Mouse (Mus musculus) cerebellum, postnatal 36 days (tissue): ENCODE measurements at regions not wholly inside any gene's neighbourhood (a gene's known extent, or its start where the extent isn't known, plus 50 kb on each side); places are given as distances from the start of the nearest gene placed in this dataset.

Experiments
- DNase-seq, 2 experiments: peaks; one replicate each; pipeline ENCODE4 v3.0.0; 2021 to 2022; ENCODE audit warnings: mixed read lengths in 2 of 2

- DNase-seq = no peak
These were observed 51.8 kb downstream of the Gm9376 start for GRCm38 (mm10) chr14:118318524-118318923.

GRCm38 (mm10) chr14:118320101-118320500, 53.3 kb downstream of the Gm9376 start:
- no peak for DNase-seq

GRCm38 (mm10) chr14:118321083-118321482, 54.3 kb downstream of the Gm9376 start:
- no peak for DNase-seq

GRCm38 (mm10) chr14:118322003-118322821, 55.5 kb downstream of the Gm9376 start:
- no peak for DNase-seq

- DNase-seq = no peak
These were observed 56.1 kb downstream of the Gm9376 start for GRCm38 (mm10) chr14:118322865-118323264.

- no peak for DNase-seq
These were observed 71.3 kb downstream of the Gm9376 start for GRCm38 (mm10) chr14:118338071-118338470.

GRCm38 (mm10) chr14:118362931-118363330, 96.2 kb downstream of the Gm9376 start:
- DNase-seq = no peak

- DNase-seq = no peak
These were observed 96.6 kb downstream of the Gm9376 start for GRCm38 (mm10) chr14:118363391-118363821.

- DNase-seq = no peak
These were observed 99.8 kb downstream of the Gm9376 start for GRCm38 (mm10) chr14:118366522-118366921.

GRCm38 (mm10) chr14:118368619-118369431, 102.1 kb downstream of the Gm9376 start:
- DNase-seq = no peak

GRCm38 (mm10) chr14:118371336-118371735, 104.6 kb downstream of the Gm9376 start:
- no peak for DNase-seq

GRCm38 (mm10) chr14:118374819-118375520, 108.2 kb downstream of the Gm9376 start:
- DNase-seq = no peak

- DNase-seq = no peak
These were observed 108.9 kb downstream of the Gm9376 start for GRCm38 (mm10) chr14:118375641-118376040.

GRCm38 (mm10) chr14:118379624-118380023, 112.9 kb downstream of the Gm9376 start:
- no peak for DNase-seq

GRCm38 (mm10) chr14:118385529-118385932, 118.8 kb downstream of the Gm9376 start:
- DNase-seq = no peak

GRCm38 (mm10) chr14:118388061-118388460, 121.3 kb downstream of the Gm9376 start:
- DNase-seq = peak; percentile 13 to 20

GRCm38 (mm10) chr14:118390790-118391189, 124.0 kb downstream of the Gm9376 start:
- DNase-seq = no peak

- DNase-seq = no peak
These were observed 124.8 kb downstream of the Gm9376 start for GRCm38 (mm10) chr14:118391561-118391960.

GRCm38 (mm10) chr14:118393676-118394075, 126.9 kb downstream of the Gm9376 start:
- no peak for DNase-seq

- DNase-seq = no peak
These were observed 147.5 kb downstream of the Gm9376 start for GRCm38 (mm10) chr14:118414275-118414674.

- no peak for DNase-seq
These were observed 149.4 kb downstream of the Gm9376 start for GRCm38 (mm10) chr14:118416163-118416562.

GRCm38 (mm10) chr14:118419442-118420193, 152.9 kb downstream of the Gm9376 start:
- no peak for DNase-seq
